Mouse (Mus musculus) cortical plate, adult 2 months (tissue): ENCODE measurements around the gene Kat2a. TPM values are rescaled to one million over a fixed set of nuclear protein-coding genes. Genes with fewer than 3 reads are reported as not detected.

Source experiments
- H3K27ac ChIP-seq: fragments of 200-500 bp; 2 replicates; pipeline ENCODE4 v1.5.1; 2012; ENCODE audit warnings: low read length, control low read depth, inconsistent platforms; ENCODE audit not compliant: insufficient read depth
- H3K4me1 ChIP-seq: fragments of 200-500 bp; 2 replicates; pipeline ENCODE4 v1.6.1; 2011; ENCODE audit warnings: low read length; ENCODE audit not compliant: control insufficient read depth, insufficient read depth
- H3K4me3 ChIP-seq: fragments of 200-500 bp; 2 replicates; pipeline ENCODE4 v1.5.1; 2011; ENCODE audit warnings: mild to moderate bottlenecking, low read length, control low read depth; ENCODE audit not compliant: insufficient read depth
- CTCF ChIP-seq: fragments of 200-500 bp; IDR thresholded peaks from 2 replicates; pipeline ENCODE4 v1.5.1; 2011; ENCODE audit warnings: mild to moderate bottlenecking, control low read depth, low read length; ENCODE audit not compliant: insufficient read depth; ENCODE audit errors: extremely low read depth
- POLR2A ChIP-seq: fragments of 200-500 bp; IDR thresholded peaks from 2 replicates; pipeline ENCODE4 v1.6.1; 2011; ENCODE audit warnings: mild to moderate bottlenecking, low read length, control low read depth; ENCODE audit not compliant: insufficient read depth; ENCODE audit errors: extremely low read depth
- polyA plus RNA-seq: library from polyadenylated mRNA; depleted of rRNA; stranded (reverse); fragments of >200 nt; gene quantifications from 2 replicates; pipeline ENCODE4 v1.2.3, GENCODE M21; 2012

Gene Kat2a
- polyA plus RNA-seq, 1 experiment = 65.2 TPM

DNA sequence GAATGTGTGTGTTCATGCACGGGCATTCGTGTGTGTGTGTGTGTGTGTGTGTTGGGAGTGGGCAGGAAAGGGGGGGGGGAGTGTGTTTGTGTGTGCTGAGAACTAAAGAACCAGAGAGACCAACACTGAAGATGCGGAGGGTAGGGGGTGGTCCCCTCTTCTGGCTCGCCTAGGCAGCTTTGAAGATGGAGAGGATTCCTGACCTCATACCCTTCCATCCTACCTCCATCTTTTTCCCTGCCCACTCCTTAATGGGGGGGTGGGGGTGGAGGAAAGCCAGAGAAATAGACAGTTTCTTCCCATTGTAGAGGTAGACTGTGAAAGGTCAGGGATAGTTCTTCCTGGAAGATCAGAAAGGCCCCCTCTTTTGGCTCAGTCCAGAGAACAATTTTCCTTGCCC lies 909 bp upstream of the Kat2a start:
- Histone ChIP-seq H3K4me3 (no peak overlapping the region), H3K27ac (peak overlapping the region; percentile 27; the same call in 1 of the 2 replicates), H3K4me1 (peaks cover 5% of the 10 kb centered on the region; the same call in 1 of the 2 replicates)
- TF ChIP-seq CTCF = no peak
- TF ChIP-seq POLR2A = no peak

DNA sequence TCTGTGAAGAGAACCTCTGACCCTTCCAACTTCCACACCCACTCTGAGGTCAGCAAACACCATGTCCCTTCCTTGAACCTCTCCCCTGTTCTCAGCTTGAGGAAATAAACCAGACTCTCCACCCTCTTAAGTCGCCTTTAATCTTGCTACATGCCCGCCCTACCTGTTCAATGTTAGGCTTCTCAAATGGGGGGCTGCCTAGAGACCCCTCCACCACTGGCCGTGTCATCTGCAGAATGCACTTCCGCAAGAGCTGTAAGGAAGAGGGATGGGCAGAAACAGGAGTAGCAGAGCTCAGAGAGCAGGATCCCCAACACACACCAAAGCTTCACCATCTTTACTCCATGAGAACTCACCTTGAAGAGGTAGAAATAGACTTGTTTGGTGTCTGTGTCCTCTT lies 1.3 kb downstream of the Kat2a start:
- peaks cover 5% of the 10 kb centered on the region; the same call in 1 of the 2 replicates for H3K4me1 ChIP-seq
- no peak overlapping the region for H3K27ac ChIP-seq
- H3K4me3 ChIP-seq = peak overlapping the region; percentile 85; the same call in 1 of the 2 replicates
- TF ChIP-seq CTCF = no peak
- TF ChIP-seq POLR2A = no peak

DNA sequence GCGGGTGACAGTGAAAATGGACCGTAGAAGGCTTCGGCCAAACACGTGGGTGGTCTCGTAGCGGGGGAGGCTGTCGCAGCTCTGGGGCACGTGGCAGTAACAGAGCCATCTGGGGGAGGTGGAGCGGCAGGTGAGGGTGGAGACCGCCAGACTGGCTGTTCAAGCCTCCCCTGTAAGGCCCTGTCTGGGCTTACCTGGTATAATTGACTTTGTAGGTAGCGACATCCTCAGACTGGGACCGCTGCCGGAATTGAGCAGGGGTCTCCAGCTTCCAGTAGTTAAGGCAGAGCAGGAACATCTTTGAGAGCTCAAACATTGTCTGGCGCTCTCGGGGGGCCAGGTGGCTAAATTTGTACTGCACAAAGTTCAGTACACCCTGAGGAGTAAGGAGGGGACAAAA lies 1.7 kb downstream of the Kat2a start:
- no peak for TF ChIP-seq POLR2A
- no peak for TF ChIP-seq CTCF
- Histone ChIP-seq H3K27ac (no peak overlapping the region), H3K4me3 (no peak overlapping the region), H3K4me1 (peaks cover 5% of the 10 kb centered on the region; the same call in 1 of the 2 replicates)

DNA sequence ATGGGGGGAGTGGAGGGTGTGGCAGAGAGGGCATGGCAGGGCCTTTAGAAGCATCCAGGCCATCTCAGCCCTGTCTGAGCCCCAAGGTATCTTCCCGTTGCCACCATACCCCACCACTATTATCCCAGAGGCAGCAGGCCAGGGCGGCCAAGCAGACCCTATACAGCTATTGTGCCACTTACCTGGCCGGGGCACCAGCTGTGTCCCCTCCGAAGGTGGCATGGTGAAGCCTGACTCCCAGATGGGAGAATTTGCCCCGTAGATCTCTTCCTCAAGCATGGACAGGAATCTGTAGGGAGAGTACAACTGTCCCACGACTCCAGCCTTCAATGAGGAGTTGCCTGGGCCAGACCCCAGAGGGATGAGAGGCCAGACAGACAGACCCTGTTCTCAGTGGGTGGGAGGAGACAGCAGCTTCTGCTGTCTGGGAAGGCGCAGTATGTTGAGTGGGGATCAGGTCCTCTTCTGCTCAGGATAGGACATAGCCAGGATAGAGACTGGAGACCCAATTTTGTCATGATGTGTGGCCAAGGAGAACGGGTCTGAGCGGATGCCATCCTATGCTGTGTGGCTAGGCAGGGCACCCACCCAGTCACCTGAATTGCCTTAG lies 3.0 kb downstream of the Kat2a start:
- H3K4me1 ChIP-seq = peaks cover 5% of the 10 kb centered on the region; the same call in 1 of the 2 replicates
- no peak overlapping the region for H3K27ac ChIP-seq
- TF ChIP-seq CTCF (no peak), POLR2A (no peak)
- H3K4me3 ChIP-seq = no peak overlapping the region

DNA sequence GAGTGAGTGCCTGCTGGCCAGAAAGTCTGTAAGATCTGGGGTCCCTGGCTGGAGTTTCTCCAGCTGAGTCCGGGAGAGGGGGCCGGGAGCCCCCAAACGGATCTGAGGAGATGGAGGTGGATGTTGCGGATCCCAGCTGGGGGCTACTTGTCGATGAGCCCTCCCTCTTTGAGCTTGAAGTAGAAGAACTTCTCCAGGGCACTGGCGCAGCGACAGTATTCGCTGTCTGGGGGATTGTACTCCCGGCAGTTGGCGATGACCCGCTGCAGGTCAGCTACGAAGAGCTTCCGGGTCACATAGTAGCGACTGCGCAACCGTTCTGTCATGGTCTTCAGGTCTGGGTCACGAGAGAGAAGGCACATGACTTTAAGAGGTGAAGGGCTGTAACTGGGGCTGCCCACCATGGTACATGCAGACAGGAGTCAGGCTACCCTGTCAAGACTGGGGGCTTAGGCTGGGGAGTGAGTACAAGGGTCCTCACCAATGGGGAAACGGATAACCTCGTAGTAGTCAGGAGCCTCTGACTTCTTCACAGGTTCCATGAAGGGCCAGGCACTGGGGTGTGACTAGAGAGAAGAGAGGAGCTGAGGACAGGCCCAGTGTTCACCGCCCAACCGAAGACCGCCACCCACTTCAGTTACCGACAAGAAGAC lies 7.0 kb downstream of the Kat2a start:
- H3K4me1 ChIP-seq = no peaks in the 10 kb centered on the region
- TF ChIP-seq CTCF (no peak), POLR2A (no peak)
- no peak overlapping the region for H3K27ac ChIP-seq
- H3K4me3 ChIP-seq = no peak overlapping the region

DNA sequence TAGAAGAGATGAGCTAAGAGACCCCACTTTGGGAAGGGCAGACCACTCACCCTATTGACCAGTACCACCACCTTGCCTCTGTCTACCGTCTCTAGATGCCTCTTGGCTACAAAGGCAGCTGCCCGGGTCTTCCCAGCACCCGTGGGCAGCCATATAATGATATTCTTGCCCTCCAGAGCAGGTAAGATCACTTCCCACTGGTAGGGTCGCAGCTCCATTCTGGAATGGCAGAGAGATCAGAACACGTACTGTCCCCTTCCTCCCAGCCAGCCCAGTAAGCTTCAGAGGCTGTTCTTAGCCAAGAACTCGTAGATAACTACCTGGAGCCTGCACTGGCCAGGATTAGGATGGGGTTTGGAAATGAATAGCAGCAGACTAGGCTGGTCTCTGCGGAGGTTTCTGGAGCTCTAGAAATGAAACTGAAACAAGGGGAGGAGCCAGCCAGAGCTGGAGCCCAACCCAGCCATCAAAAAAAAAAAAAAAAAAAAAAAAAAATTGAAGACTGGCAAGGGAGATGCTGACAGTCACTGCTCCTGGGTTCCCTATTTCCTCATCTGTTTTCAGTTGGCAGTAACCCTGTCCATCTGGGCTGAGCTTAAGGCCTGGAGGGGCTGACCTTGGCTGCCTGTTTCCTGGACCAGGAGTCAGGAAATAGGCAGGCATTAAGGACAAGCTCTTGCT lies 8.3 kb downstream of the Kat2a start, which contains the start of gene Dhx58:
Gene Dhx58, minus strand, starts transcription at position 421 of the 681 bp plus-strand sequence.
- Histone ChIP-seq H3K4me3 (no peak within 1 kb of the TSS), H3K27ac (no peak within 1 kb of the TSS), H3K4me1 (no peaks in the 10 kb centered on the region)
- TF ChIP-seq POLR2A (no peak), CTCF (no peak)

DNA sequence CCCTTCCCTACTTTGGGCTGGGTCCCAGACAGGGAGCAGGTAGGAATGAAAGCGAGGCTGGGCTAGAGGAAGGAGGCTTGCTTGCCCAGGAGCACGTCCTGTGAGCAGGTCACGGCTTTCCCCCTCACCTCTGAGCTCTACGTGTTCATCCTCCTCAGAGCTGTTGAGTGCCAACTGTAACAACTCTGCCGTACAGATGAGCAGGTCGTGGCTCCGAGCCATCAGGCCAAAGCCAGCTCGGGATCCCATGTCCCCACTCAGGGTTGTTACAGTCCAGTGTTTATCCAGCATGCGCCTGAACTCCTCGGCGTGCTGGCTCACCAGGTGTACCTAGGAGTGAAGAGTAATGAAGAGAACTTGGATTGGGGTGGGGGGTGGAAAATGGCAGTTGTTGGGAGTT lies 8.9 kb downstream of the Kat2a start:
- Histone ChIP-seq H3K4me1 (no peaks in the 10 kb centered on the region), H3K4me3 (no peak overlapping the region), H3K27ac (no peak overlapping the region)
- TF ChIP-seq CTCF (no peak), POLR2A (no peak)

DNA sequence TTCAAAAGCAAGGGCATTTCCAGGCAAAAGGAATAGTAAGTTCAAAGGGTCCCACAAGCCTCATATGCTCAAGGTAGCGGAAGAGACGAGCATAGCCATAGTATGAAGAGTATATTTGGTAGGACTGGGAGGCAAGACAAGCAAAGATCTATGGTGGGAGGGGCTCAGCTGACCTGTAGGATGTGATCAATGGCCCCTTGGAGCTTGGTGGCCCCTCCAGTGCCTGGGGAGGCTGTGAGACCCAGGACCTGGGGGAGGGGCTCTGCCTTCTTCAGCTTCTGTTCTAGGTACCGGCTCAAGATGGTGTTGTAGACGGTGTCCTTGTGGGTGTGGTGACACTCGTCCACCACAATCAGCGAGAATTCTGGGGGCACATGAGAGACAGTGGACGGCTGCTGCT lies 9.4 kb downstream of the Kat2a start:
- no peak overlapping the region for H3K27ac ChIP-seq
- no peak for TF ChIP-seq CTCF
- TF ChIP-seq POLR2A = no peak
- H3K4me1 ChIP-seq = no peaks in the 10 kb centered on the region
- no peak overlapping the region for H3K4me3 ChIP-seq

DNA sequence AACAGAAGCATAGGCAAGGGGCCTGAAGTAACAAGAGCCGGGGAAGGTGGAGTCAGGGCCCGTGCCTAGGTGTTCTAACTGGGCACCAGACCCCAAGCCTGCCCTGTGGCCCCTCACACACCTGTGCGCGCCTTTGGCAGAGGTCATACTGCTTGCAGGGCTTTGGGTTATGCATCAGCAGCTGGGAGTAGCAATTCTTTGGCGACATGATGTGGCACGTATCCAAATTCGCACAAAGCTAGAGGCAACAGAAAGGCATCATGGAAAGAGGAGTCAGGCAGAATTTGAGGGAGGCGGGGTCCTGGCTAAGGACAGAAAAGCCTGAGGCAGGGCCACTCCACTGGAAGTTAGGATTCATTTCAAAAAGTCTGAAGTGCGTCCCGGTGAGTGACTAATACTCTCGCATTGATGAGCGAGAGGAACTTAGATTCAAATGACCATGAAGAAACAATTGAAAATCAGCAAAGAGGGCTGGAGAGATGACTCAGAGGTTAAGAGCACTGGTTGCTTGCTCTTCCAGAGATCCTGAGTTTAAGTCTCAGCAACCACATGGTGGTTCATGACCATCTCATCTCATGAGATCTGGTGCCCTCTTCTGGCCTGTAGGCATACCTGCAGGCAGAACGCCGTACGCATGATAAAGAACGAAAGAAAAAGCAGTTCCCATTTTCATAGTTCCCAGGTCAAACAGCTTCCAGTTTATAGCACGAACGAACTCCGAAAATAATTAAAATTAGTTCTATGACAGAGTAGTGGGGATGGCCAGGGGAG lies 10.0 kb downstream of the Kat2a start:
- Histone ChIP-seq H3K4me1 (no peaks in the 10 kb centered on the region), H3K27ac (no peak overlapping the region), H3K4me3 (no peak overlapping the region)
- no peak for TF ChIP-seq POLR2A
- TF ChIP-seq CTCF = peak; percentile 99

DNA sequence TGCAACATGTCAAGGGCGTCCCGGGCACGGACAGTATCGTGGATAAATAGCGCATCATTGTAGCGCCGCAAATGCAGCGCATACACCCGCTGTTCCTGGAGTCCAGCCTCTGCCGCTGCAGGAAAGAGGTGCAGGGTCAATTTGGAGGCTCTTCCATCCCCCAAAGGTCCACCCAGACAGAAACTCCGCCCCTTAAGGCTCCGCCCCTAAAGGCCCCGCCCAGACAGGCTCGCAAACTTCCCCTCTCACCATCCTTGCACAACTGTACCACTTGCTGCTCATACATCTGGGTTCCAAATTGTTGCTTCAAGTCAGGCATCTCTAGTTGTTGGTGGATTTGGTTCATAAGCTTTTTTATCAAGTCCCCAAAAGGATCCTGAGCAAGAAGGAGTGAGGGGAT lies 11.0 kb downstream of the Kat2a start:
- H3K27ac ChIP-seq = no peak overlapping the region
- no peaks in the 10 kb centered on the region for H3K4me1 ChIP-seq
- H3K4me3 ChIP-seq = no peak overlapping the region
- TF ChIP-seq POLR2A (no peak), CTCF (no peak)
